Mouse (Mus musculus) heart, adult 9 months (tissue): Measurements from ENCODE around the gene Pink1.

Experiments used
- DNase-seq, 2 experiments: peaks; one replicate each; pipeline ENCODE4 v3.0.0; 2022; ENCODE audit warnings: low spot score in 2 of 2

Gene Pink1

DNA sequence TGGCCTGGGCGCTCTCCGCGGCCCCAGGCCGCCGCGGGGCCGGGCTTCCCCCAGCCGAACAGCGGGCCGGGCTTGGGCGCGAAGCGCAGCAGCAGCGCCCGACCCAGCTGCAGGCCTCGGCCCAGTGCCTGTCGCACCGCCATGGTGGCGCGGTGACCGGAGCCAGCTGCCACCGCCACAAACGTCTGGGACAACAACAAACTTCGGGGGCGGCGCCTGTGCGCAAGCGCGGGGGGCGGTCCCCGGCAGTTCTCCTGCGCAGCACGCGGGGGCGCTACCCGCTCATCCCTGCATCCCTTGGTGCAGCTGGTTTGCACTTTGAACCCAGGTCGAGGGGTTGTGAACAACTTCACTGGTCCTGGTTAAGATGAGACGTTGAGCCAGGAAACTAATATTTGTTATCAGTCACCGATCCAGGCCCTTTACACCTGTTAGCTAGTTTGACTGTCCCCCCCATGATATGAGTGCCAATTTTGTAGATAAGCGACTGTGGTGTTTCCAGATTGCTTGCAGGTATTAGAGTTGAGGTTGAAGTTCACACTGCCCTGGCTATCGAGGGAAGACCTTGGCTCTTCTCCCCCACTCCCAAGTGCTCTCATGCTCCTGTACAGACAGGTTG, at the start of gene Pink1:
Gene Pink1, minus strand, starts transcription at position 231 of the 619 bp plus-strand sequence.
- DNase-seq, result peak; percentile 91 to 94

DNA sequence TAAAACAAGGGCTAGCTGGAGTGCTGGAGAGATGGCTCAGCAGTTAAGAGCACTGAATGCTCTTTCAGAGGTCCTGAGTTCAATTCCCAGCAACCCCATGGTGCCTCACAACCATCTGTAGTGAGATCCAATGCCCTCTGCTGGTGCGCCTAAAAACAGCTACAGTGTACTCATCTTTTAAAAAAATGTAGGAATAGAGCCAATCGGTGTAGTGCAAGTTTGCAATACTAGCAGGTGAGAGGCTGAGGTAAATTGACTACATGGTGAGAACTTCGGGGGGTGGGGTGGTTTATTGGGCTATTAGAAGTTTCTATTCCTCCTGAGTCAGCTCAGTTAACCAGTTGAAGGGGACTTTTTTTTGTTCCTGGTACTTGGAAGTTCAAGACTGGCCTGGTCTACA, 49.0 kb upstream of the Pink1 start:
- DNase-seq, result no peak

DNA sequence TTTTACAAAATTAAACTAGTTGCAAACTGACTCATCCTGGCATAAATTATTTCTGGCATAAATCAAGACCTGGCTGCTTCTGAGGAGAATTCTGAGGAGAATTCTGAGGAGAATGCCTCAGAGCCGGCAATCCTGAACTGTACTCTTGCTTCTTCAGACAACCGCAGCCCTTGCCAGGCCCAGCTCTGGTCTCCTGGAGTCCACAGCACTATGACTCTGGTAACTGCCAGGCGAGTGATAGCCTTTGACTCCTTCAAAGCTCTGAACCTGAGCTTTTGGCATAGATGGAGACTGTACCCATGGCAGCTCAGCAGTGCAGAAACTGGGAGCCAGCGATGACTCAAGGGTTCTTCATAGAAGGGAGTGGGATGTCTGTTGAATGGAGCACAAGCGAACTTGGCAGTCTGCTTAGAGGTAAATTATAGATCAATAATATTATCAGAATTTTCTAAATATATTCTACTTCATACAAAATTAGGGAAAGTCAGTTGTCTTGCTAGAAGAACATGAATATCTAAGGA, 44.9 kb upstream of the Pink1 start:
- DNase-seq, result no peak

DNA sequence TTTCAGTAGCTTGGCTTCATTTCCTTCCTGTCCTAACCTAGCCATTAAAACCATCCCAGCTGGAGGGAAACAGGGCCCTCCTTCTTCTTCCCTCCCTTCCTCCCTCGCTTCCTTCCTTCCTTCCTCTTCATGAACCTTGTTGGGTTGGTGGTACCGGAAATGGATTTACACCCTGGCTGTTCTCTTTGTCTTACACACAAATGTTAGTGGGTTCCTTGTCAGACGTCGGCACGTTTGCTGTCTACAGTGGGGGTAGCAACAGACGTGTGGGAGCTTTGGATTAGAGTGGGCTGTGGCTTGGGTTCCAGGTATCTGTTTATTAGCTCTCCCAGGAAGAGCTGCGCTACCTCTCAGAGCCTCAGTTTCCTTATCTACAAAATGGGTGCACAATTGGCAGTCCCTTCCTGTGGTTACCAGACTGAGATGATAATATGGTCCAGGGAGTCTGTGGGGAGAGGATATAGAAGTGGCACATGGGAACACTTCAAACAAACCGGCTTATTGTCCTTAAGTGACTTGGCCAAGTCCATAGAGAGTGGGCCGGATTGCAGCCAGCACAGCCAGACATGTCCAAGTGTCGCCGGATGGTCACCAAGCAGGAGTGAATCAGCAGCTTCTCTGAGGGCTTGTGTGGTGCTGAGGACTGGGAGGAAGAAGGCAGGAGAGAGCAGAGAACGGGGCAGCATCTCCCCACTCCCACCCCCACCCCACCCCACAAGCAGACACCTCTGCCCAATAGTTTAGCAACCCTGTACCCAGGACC, 42.6 kb upstream of the Pink1 start:
- peak; percentile 17 to 44 for DNase-seq

DNA sequence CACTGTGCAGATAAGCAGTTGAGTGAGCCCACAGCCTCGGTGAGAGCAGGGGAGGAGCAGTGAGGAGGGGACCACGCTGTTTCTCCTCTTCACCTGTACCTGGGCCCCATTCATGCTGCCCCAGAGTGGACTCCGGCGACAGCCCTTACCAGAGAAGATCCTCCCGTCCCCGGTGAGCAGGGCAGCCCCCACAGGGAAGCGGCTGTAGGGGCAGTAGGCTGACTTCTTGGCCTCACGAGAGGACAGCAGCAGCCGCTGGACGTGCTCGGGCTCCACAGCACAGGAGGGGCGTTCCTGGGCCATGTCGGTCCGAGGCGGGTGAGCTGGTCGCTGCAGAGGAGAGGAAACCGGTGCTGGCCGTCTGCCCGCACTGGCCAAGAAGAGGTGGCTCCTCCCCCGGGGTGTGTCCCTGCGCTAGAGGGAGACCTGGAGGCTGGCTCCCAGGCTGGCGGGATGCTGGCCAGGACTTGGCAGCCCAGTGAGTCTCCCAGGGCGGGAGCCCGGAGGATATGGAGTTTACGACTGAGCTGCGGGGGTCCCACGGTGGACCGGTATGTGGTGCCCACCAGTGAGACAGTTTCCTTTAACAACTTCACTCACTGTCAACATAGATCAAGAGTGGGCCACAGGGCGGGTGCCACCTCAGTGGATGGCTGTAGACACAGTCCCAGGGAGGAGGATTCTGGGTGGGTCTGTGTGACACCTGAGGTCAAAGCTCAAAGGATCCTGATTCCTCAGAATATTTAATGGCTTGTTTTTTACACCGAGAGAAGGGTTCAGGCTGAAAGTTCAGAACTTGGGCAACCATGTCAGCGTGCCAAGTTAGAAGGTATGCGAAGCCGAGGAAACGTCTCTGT, 41.8 kb upstream of the Pink1 start, which contains the start of gene Cda:
Gene Cda, minus strand, starts transcription at position 352 of the 857 bp plus-strand sequence.
- DNase-seq, result peak; percentile 85 to 86

DNA sequence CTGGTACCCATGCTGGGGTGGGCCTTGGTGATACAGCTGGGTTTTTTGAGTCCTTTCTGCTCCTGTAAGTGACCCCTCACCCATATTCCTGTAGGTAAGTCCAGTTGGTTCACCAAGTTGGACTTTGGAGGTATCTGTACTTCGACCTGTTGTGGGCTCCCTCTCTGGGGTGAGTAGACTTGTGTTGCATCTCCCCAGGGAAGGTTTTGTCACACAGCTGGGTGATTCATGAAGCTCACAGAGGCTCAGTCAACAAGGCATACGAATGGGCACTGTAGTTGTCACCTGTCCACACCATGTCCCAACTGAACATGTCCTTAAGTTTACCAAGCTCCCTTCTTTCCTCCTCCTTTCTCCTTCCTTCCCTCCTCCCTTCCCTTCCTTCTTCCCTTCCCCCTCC, 40.5 kb upstream of the Pink1 start:
- DNase-seq, result no peak

DNA sequence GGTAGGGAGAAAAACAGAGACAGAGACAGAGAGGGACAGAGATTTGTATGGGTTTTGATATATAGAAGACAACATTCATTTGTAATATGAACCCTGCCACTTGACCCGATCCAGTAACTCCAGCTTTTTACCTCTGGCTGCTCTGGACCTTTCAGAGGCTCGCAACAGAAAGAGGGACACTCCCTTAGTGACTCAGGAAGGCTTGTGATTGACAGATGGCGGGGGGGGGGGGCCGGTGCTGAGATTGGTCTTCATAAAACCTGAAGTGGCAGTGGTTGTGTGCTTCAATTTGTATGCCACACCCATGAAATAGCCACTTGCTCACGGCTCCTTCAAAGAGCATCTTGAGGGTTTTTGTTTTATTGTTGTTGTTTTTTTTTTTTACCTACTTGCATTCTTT, 37.4 kb upstream of the Pink1 start:
- no peak for DNase-seq

DNA sequence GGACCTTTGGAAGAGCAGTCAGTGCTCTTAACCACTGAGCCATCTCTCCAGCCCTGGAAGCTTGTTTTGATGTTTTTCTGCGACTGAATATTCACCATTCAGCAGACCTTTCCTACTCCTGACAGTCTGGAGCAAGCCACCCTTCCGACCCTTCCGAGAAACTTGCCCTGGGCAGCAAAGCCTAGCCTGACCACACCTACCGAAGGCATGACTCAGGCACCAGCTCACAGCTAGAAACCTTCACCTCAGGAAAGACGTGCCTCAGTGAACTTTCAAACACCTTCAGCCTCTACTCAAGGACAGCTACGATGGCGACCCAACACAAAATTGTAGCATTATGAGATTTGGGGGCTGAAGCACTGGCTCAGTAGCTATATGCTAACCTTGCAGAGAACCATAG, 36.8 kb upstream of the Pink1 start:
- no peak for DNase-seq

DNA sequence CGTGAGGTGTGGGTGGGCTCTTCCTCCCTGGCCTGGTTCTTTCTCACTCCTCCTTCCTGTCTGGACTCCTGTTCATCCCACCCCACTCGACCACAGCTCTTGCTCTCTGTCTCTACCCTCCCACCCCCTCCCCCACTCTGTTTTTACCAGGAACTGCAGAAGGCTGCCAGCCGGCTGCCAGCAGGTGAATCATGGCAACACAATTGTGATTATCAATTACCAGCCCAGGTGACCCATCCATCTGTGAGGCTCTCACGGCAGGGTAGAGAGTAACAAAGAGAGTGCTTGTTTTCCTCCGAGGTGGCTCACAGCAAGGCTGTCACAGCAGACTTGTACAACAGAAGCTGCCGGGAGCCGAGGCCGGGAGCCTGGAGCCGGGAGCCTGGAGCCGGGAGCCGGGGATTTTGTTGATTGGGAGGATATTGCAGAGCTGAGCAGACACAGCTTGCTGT, 35.3 kb upstream of the Pink1 start:
- DNase-seq, result no peak

DNA sequence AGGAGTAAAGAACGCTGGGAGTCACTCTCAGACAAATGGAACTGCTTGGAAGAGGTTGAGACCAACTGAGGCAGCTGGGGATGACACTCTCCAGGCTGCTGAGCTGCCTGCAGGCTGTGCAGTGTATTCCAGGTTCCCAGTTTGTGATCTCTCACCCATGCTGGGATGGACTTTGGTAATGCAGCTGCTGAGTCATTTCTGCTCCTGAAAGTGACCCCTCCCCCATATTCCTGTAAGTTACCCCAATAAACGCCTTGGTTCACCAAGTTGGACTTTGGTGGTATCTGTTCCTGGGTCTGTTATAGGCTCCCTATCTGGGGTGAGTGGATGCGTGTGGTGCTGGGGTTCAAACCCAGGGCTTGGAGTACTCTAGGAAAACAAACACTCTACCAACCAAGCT, 32.1 kb upstream of the Pink1 start:
- no peak for DNase-seq

DNA sequence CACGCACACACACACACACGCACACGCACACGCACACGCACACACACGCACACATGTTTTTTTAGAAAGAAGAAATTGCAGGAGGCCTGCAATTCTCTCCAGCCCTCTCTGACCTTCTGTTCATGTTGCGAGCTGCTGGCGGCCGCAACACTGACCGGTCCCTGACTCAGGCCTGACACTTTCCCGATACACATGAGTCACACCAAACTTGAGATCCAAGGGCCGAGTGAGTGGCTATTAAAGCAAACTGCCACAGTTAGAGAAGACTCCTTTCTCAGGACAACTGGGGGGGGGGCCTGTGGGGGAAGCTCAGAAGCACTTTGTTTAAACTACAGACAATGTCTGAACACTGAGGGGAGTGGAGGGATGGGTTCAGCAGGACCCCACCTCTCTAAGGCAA, 30.4 kb upstream of the Pink1 start:
- no peak for DNase-seq

DNA sequence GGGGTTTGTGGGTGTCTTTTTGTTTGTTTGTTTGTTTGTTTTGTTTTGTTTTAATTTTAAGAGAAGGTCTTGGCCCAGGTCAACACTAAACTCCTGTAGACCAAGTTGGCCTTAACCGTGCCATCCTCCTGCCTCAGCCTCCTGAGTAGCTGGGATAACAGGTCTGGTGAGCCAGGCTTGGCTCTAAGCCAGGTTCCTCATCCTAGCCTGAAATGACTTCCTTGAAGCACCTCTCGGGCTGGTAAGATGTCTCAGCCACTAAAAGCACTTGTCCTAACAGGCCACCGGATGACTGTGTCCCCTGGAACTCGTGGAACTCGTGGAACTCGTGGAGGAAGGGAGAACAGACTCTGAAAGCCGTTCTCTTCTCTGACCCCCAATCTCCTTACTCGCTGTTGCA, 30.0 kb upstream of the Pink1 start:
- DNase-seq, result no peak

DNA sequence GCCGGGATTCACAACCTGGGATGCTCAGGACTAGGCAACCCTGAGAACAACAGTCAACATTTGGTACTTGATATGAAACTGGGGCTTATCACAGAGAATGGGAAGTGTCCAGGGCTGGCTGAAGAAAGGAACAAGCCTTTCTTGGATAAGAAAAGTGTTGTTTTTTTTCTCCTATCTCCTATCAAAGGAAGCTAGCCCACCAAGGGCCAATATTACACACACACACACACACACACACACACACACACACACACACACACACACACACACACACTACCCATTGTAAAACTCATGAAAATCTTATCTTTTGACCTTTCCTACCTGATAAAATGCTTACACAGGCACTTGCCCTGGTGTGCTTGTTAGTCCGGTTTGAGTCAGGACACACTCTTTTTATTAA, 29.4 kb upstream of the Pink1 start:
- no peak for DNase-seq

DNA sequence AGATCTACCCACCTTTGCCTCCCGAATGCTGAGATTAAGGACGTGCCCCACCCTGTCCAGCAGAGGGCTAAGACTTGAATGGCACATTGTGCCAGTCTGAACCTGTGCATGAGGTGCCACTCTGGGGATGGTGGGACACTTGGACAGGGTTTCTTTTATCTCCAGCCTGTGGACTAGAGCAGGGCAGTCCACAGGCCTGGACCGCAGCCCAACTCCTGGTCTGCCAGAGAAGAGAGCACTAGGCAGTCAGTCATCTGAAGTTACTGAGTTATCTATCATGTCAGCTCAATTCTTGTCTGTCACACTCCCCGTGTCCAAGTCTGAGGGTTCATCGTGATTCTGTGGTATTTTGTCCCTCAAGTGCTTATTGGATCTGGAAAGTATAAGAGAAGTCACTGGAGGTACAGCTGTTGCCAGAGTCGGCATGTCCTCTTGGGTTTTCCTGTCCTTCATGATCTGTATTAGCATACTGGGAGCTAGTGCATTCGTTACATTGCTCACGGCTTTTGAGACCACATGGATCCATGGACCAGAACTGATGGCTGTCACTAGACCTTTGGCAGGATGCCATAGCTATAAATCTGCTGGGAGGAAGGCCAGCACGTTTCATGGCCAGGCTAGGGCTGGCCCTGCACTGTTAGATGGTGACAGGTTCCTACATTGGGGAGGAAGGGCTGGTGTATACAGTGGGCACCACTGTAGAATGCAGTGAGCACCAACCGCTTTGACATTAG, 27.5 kb upstream of the Pink1 start:
- no peak for DNase-seq

DNA sequence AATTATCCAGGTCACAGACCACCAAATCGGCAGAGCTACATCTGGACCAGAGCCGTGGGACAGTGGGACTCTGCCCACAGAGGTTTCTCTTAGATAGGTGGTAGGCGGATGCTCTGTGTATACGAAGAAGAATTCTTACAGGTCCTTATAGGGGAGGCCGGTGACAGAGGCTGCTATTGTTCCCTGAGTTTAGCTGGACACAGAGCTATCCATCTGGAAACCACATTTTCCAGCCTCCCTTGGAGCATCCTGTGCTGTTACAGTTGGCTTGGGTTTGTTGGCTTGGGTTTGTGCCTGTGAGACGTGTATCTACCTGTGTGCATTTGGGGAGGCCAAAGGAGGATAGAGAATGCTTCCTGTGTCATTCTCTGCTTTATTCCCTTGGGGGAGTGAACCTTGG, 26.6 kb upstream of the Pink1 start:
- no peak for DNase-seq

DNA sequence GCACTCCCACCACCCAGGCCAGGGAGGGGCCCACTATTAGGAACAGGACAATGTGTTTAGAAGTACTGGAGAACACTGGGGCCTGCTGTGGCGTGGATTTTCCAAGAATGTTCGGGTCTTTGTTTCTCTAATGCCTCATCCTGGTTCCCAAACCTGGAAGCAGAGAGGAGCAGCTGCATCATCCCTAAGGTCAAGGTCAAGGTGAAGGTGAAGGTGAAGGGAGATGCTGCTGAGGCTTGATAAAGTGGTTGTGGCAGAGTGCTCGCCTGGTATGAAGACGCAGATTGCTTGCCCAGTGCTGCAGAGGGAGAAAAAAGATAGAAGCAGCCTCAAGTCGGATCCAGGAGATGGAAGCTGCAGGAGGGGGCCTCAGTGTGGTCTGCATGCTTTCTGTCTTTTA, 25.7 kb upstream of the Pink1 start:
- DNase-seq, result no peak

DNA sequence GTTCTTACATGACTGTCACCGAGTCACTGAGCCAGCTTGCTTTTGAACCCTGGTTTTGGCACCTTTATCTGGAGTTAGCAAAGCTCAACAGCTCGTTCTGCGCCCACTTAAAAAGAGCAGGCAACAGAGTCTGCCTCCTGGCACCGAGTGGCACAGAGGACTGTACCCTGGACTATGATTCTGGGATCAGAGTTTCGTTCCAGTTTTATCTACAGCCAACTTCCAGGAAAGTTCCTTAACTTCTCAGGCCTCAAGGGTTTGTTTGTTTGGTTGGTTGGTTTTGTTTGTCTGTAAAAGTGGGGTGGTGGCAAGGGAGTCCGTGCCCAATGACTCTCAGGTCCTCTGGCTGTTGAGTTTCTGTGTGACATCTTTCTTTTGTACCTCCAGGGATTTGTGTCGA, 22.6 kb upstream of the Pink1 start:
- no peak for DNase-seq

DNA sequence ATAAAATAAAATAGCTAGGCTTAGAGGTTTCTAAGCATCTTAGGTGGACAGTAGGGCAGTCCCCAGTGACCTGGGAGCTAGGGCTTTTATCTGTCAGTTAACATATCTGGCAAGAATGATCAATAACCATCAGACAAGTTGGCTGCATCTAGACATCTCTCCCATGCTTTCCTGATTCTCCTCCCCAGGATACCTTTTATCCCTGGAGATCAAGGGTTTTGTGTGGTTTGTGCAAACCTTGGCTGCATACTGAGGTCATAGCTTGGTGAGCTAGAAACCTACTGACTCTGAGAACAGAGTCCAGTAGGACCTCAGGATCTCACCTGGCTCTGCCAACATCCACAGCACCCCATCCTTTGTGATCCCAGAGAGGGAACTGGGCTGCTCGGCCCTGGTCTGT, 21.2 kb upstream of the Pink1 start:
- DNase-seq, result no peak

DNA sequence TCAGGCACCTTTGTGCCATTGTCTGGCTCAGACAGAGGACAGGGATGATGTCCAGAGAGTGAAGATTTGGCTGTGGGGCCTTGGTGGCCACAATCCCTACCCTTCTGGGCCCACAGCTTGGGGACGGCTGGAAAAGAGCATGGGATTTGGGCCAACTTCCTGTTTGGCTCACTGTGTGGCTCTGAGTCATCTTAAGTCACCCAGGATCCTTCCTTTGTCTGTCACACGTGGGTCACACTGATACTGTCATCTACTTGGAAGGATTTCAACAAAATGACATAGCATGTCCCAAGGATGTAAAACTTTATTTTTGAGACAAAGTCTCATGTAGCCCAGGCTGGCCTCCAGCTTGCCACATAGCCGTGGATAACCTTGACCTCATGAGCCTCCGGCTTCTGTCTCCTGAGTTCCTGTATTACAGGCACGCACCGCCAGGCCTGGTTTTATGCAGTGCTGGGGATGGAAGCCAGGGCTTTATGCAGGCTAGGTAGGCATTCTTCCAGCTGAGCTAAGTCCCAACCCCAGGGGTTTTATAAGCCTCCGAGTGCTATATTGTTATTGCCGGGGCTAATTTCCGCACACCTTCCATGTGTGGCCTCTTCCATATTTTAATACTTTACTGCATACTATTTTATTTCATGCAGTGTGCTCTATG, 18.9 kb upstream of the Pink1 start:
- DNase-seq, result peak; percentile 49 to 64

DNA sequence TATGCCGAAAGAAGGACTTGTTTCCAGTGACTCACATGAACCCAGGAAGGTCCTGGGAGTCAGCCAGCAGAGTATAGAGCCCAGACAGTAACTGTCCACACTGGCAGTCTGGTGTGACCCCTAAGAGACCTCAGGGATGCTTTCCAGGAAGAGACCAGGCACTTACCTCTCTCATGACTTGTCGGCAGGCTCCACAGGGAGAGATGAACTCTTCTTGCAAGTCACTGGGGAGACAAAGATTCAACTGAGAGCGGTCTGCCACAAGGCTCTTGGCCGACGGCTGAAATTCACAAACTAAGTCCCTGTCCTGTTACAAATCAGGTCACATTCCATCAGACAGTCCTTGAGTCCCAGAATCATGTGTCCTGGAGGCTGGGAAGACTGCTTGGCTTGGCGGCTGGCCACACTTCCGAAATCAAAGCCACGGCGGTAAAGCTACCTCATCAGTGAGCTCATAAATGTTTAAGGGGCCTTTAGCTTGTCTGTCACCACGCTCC, 17.3 kb upstream of the Pink1 start:
- DNase-seq, result no peak

DNA sequence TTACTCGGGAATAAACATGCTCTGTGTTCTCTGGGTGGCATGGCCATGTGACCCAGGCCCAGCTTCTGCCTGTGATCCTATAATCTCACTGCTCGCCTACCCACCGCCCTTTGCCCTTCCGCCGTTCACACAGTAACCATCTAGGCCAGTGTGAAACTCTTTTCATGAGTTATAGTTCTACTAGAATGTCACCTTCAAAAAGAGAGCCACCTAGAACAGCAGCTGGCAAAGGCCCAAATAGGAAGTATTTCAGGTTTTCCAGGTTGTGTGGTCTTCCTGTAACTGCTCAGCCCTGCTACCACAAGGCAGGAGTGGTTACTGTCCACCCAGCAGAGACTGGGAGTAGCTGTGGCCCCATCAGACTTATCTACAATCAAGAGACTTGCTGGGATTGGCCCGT, 16.7 kb upstream of the Pink1 start:
- no peak for DNase-seq
